Mouse (Mus musculus) bone marrow, adult 2 months (tissue): Measurements from ENCODE around the gene Pax2.

Experiments
- CTCF ChIP-seq: fragments of 200-500 bp; IDR thresholded peaks from 2 replicates; pipeline ENCODE4 v1.5.1; 2011; ENCODE audit warnings: low read length, control low read depth; ENCODE audit not compliant: control insufficient read depth, insufficient read depth
- POLR2A ChIP-seq: fragments of 200-500 bp; IDR thresholded peaks from 2 replicates; pipeline ENCODE4 v1.6.1; 2011; ENCODE audit warnings: low read depth, mild to moderate bottlenecking, control low read depth, low read length, borderline replicate concordance; ENCODE audit not compliant: control insufficient read depth

- TF ChIP-seq CTCF = no peak
- no peak for TF ChIP-seq POLR2A
Measured at GRCm38 (mm10) chr19:44741091-44741763, 14.6 kb upstream of the Pax2 start.
